Mouse (Mus musculus) activated CD4-positive, CD25-positive, alpha-beta regulatory T cell, adult 4 months (primary cell): ENCODE measurements around the gene Aldh1a2. TPM values are rescaled to one million over a fixed set of nuclear protein-coding genes. Genes with fewer than 3 reads are reported as not detected.

Source experiments
- polyA plus RNA-seq, 2 experiments: library from polyadenylated mRNA; unstranded; fragments of 100-300 nt; shearing (Covaris generic); gene quantifications; one replicate each; pipeline ENCODE4 v1.2.1; 2017

Aldh1a2 gene
- polyA plus RNA-seq, 2 experiments from 2014 or later = not detected

Other genes with a start within 250 kb of the Aldh1a2 start
- under 1 TPM in 1 of 2 experiments, not detected in 1; 0.18 TPM for gene Aqp9, start 47.1 kb upstream of the Aldh1a2 start, polyA plus RNA-seq